Mouse (Mus musculus) forebrain, postnatal 0 days (tissue): Measurements from ENCODE around the gene Nfib. TPM values are rescaled to one million over a fixed set of nuclear protein-coding genes. Genes with fewer than 3 reads are reported as not detected.

Experiments
- ATAC-seq: fragments of 200-750 bp; cut with Nextera tagmentation; 2 replicates; pipeline ENCODE4 v1.8.0; 2017; ENCODE audit warnings: mild to moderate bottlenecking, moderate library complexity
- DNase-seq: peaks from one replicate; pipeline ENCODE4 v3.0.0-alpha.2; 2015
- H3K27ac ChIP-seq: fragments of 300-500 bp; sonication (generic); 2 replicates; pipeline ENCODE4 v1.5.1; 2014; ENCODE audit warnings: low read depth, mild to moderate bottlenecking, antibody characterized with exemption, low read length, moderate library complexity, mixed read lengths
- H3K27me3 ChIP-seq: fragments of 300-500 bp; sonication (generic); 2 replicates; pipeline ENCODE4 v1.6.1; 2014; ENCODE audit warnings: mild to moderate bottlenecking, low read length, mixed read lengths; ENCODE audit not compliant: insufficient read depth
- H3K36me3 ChIP-seq: fragments of 300-500 bp; sonication (generic); 2 replicates; pipeline ENCODE4 v1.6.1; 2014; ENCODE audit warnings: mild to moderate bottlenecking, moderate library complexity; ENCODE audit not compliant: insufficient read depth
- H3K4me1 ChIP-seq: fragments of 300-500 bp; sonication (generic); 2 replicates; pipeline ENCODE4 v1.6.1; 2014; ENCODE audit warnings: antibody characterized with exemption; ENCODE audit not compliant: insufficient read depth
- H3K4me2 ChIP-seq: fragments of 300-500 bp; sonication (generic); 2 replicates; pipeline ENCODE4 v1.6.1; 2014; ENCODE audit warnings: low read depth, mild to moderate bottlenecking, moderate library complexity
- H3K4me3 ChIP-seq: fragments of 300-500 bp; sonication (generic); 2 replicates; pipeline ENCODE4 v1.5.1; 2014; ENCODE audit warnings: low read depth, low read length, mixed read lengths
- H3K9ac ChIP-seq: fragments of 300-500 bp; sonication (generic); 2 replicates; pipeline ENCODE4 v1.6.1; 2014; ENCODE audit warnings: mild to moderate bottlenecking
- H3K9me3 ChIP-seq: fragments of 300-500 bp; sonication (generic); 2 replicates; pipeline ENCODE4 v1.6.1; 2016; ENCODE audit warnings: low read length
- CTCF ChIP-seq: sonication (generic); IDR thresholded peaks from 2 replicates; pipeline ENCODE4 v1.5.1; 2016; ENCODE audit warnings: antibody characterized with exemption, control low read depth, low read depth
- WGBS: fragments of 180-500 bp; shearing (Covaris S2); extraction: QIAGEN DNeasy Blood & Tissue Kit; methylation state at CpG from one replicate; pipeline ENCODE4 v1.1.7; 2014; 5-methylcytosine and 5-hydroxymethylcytosine counted together
- polyA plus RNA-seq: library from polyadenylated mRNA; unstranded; fragments of >200 nt; fragmentation: Nextera tagmentation; extraction: Ambion mirVana; gene quantifications from 2 replicates; pipeline ENCODE4 v1.2.1, GENCODE M21; 2015
- total RNA-seq: library from RNA; depleted of rRNA; stranded (reverse); fragments of >200 nt; gene quantifications from 2 replicates; pipeline ENCODE4 v1.2.3, GENCODE M21; 2014

Nfib gene
- total and polyA plus RNA-seq, 2 experiments from 2014 or later = 69.0 to 135 TPM

- H3K4me1 ChIP-seq = 0 out of 2 replicates have a peak, but pooled peaks cover 2% of the 10 kb centered on the region
- H3K4me3 ChIP-seq = no peak overlapping the region
- no peak overlapping the region for H3K9ac ChIP-seq
- WGBS = 51% methylated on average over 6 of the region's 6 CpGs
- H3K27ac ChIP-seq = no peak overlapping the region
- no peak overlapping the region for H3K4me2 ChIP-seq
- ATAC-seq = no peak
- no peaks in the 10 kb centered on the region for H3K9me3 ChIP-seq
- no peak for DNase-seq
- TF ChIP-seq CTCF = no peak
- H3K27me3 ChIP-seq = peaks cover 3% of the 10 kb centered on the region; the same call in 1 of the 2 replicates
- H3K36me3 ChIP-seq = no peaks in the 10 kb centered on the region
Observed at GRCm38 (mm10) chr4:82702808-82703207, 2.7 kb downstream of the Nfib start.

GRCm38 (mm10) chr4:82699504-82699903 is 6.0 kb downstream of the Nfib start:
- H3K27me3 ChIP-seq = no peaks in the 10 kb centered on the region
- ATAC-seq (no peak), DNase-seq (no peak)
- WGBS = 64% methylated on average over 11 of the region's 11 CpGs
- no peaks in the 10 kb centered on the region for H3K36me3 ChIP-seq
- no peak overlapping the region for H3K4me3 ChIP-seq
- H3K4me1 ChIP-seq = 0 out of 2 replicates have a peak, but pooled peaks cover 1% of the 10 kb centered on the region
- H3K9ac ChIP-seq = no peak overlapping the region
- H3K27ac ChIP-seq = no peak overlapping the region
- no peak for TF ChIP-seq CTCF
- H3K9me3 ChIP-seq = no peaks in the 10 kb centered on the region
- H3K4me2 ChIP-seq = no peak overlapping the region

GRCm38 (mm10) chr4:82698616-82699015 is 6.9 kb downstream of the Nfib start:
- no peak for TF ChIP-seq CTCF
- H3K4me1 ChIP-seq = no peaks in the 10 kb centered on the region
- H3K36me3 ChIP-seq = no peaks in the 10 kb centered on the region
- H3K27me3 ChIP-seq = no peaks in the 10 kb centered on the region
- H3K27ac ChIP-seq = no peak overlapping the region
- H3K4me3 ChIP-seq = no peak overlapping the region
- ATAC-seq (no peak), DNase-seq (no peak)
- no peak overlapping the region for H3K4me2 ChIP-seq
- H3K9ac ChIP-seq = no peak overlapping the region
- 84% methylated on average over 12 of the region's 12 CpGs for WGBS
- no peaks in the 10 kb centered on the region for H3K9me3 ChIP-seq

- Histone ChIP-seq H3K4me3 (no peak overlapping the region), H3K9me3 (no peaks in the 10 kb centered on the region), H3K9ac (no peak overlapping the region), H3K4me1 (no peaks in the 10 kb centered on the region), H3K36me3 (no peaks in the 10 kb centered on the region), H3K27ac (no peak overlapping the region), H3K4me2 (no peak overlapping the region), H3K27me3 (no peaks in the 10 kb centered on the region)
- no peak for DNase-seq
- no peak for TF ChIP-seq CTCF
- ATAC-seq = no peak
- WGBS = 66% methylated on average over 6 of the region's 6 CpGs
Observed at GRCm38 (mm10) chr4:82697151-82697550, 8.4 kb downstream of the Nfib start.

GRCm38 (mm10) chr4:82695760-82696501 is 9.6 kb downstream of the Nfib start:
- no peaks in the 10 kb centered on the region; the same call in 1 of the 2 replicates for H3K4me1 ChIP-seq
- no peaks in the 10 kb centered on the region for H3K9me3 ChIP-seq
- DNase-seq (no peak), ATAC-seq (no peak)
- no peak for TF ChIP-seq CTCF
- no peak overlapping the region for H3K9ac ChIP-seq
- no peaks in the 10 kb centered on the region for H3K36me3 ChIP-seq
- no peaks in the 10 kb centered on the region for H3K27me3 ChIP-seq
- H3K27ac ChIP-seq = no peak overlapping the region
- WGBS = 85% methylated on average over 5 of the region's 5 CpGs
- H3K4me2 ChIP-seq = no peak overlapping the region
- H3K4me3 ChIP-seq = no peak overlapping the region

GRCm38 (mm10) chr4:82692009-82692326 is 13.6 kb downstream of the Nfib start:
- DNase-seq = no peak
- WGBS = 39% methylated on average over 3 of the region's 3 CpGs
- no peak overlapping the region for H3K9ac ChIP-seq
- H3K4me3 ChIP-seq = no peak overlapping the region
- H3K27ac ChIP-seq = no peak overlapping the region
- H3K4me2 ChIP-seq = no peak overlapping the region
- H3K36me3 ChIP-seq = no peaks in the 10 kb centered on the region
- H3K4me1 ChIP-seq = peaks cover 5% of the 10 kb centered on the region; the same call in 1 of the 2 replicates
- H3K27me3 ChIP-seq = no peaks in the 10 kb centered on the region
- no peak for TF ChIP-seq CTCF
- no peak for ATAC-seq
- no peaks in the 10 kb centered on the region for H3K9me3 ChIP-seq

GRCm38 (mm10) chr4:82691126-82692008 is 14.2 kb downstream of the Nfib start:
- H3K27me3 ChIP-seq = no peaks in the 10 kb centered on the region
- 22% methylated on average over 4 of the region's 4 CpGs for WGBS
- TF ChIP-seq CTCF = no peak
- no peaks in the 10 kb centered on the region for H3K9me3 ChIP-seq
- peak overlapping the region; percentile 21; the same call in 1 of the 2 replicates for H3K27ac ChIP-seq
- H3K4me3 ChIP-seq = no peak overlapping the region
- no peaks in the 10 kb centered on the region for H3K36me3 ChIP-seq
- no peak overlapping the region for H3K4me2 ChIP-seq
- H3K9ac ChIP-seq = no peak overlapping the region
- DNase-seq = no peak
- ATAC-seq = peak; percentile 59; the same call in 1 of the 2 replicates
- peaks cover 5% of the 10 kb centered on the region; the same call in 1 of the 2 replicates for H3K4me1 ChIP-seq
